Comparison of ENCODE assay signal across 21 mouse cellular contexts in genomic region chr4:105088671-105089070, GRCm38 (mm10).
"Had no signal": no experiment of that assay in that cellular context is flagged by ENCODE, and none has a peak within 500 bp of the region (broad histone marks: within the 10 kb centered on the region; RNA-seq: fewer than 3 reads in every experiment).

No protein-coding gene starts in this region.

- H3K27ac ChIP-seq: limb, embryonic 12.5 days; limb, embryonic 15.5 days; liver, embryonic 14.5 days; macrophage; midbrain, embryonic 13.5 days; neural tube, embryonic 12.5 days; neural tube, embryonic 15.5 days; stomach, postnatal 0 days had no signal

- H3K4me2 ChIP-seq: limb, embryonic 12.5 days; limb, embryonic 15.5 days; liver, embryonic 11.5 days; lung, embryonic 14.5 days; midbrain, embryonic 13.5 days; neural tube, embryonic 12.5 days; neural tube, embryonic 15.5 days had no signal

- DNase-seq: kidney, postnatal 14 days; kidney, postnatal 4 days; left cerebral cortex, postnatal 4 days; liver, postnatal 0 days; lung, embryonic 14.5 days; right cerebral cortex, adult 18-20 months; right cerebral cortex, postnatal 14 days; right cerebral cortex, postnatal 4 days; thymus, adult 2 months; thymus, postnatal 14 days; thymus, postnatal 4 days had no signal

- H3K4me1 ChIP-seq: limb, embryonic 12.5 days; limb, embryonic 15.5 days; midbrain, embryonic 13.5 days; neural tube, embryonic 12.5 days; neural tube, embryonic 15.5 days had no signal

- H3K27me3 ChIP-seq: limb, embryonic 12.5 days; limb, embryonic 15.5 days; midbrain, embryonic 13.5 days; neural tube, embryonic 12.5 days; neural tube, embryonic 15.5 days had no signal

- H3K9me3 ChIP-seq: limb, embryonic 12.5 days; limb, embryonic 15.5 days; midbrain, embryonic 13.5 days; neural tube, embryonic 12.5 days; neural tube, embryonic 15.5 days had no signal

- ATAC-seq: liver, postnatal 0 days; lung, postnatal 0 days; midbrain, embryonic 13.5 days had no signal

- H3K36me3 ChIP-seq: limb, embryonic 12.5 days; limb, embryonic 15.5 days; midbrain, embryonic 13.5 days; neural tube, embryonic 12.5 days; neural tube, embryonic 15.5 days had no signal

- H3K9ac ChIP-seq: limb, embryonic 12.5 days; limb, embryonic 15.5 days; liver, embryonic 14.5 days; liver, postnatal 0 days; lung, embryonic 14.5 days; midbrain, embryonic 13.5 days; neural tube, embryonic 12.5 days; neural tube, embryonic 15.5 days had no signal

- H3K4me3 ChIP-seq: limb, embryonic 12.5 days; limb, embryonic 15.5 days; midbrain, embryonic 13.5 days; neural tube, embryonic 12.5 days; neural tube, embryonic 15.5 days had no signal
